Mouse (Mus musculus) stomach, embryonic 15.5 days (tissue): Measurements from ENCODE around the gene Ndrg2. TPM values are rescaled to one million over a fixed set of nuclear protein-coding genes. Genes with fewer than 3 reads are reported as not detected.
A peak's percentile ranks its signal among the peaks of the same experiment; 100 is the strongest.
"Not testable (repeated sequence)": the region's sequence is repeated elsewhere in the genome, so short reads cannot be mapped to it uniquely, and the experiment has no call there.

Source experiments
- ATAC-seq: fragments of 200-750 bp; cut with Nextera tagmentation; 2 replicates; pipeline ENCODE4 v1.8.0; 2017; ENCODE audit warnings: low read depth, moderate number of reproducible peaks, moderate TSS enrichment; ENCODE audit not compliant: insufficient read depth, low FRiP score
- H3K27ac ChIP-seq: fragments of 300-500 bp; sonication (generic); 2 replicates; pipeline ENCODE4 v1.5.1; 2015; ENCODE audit warnings: mild to moderate bottlenecking, inconsistent platforms
- H3K27me3 ChIP-seq: fragments of 300-500 bp; sonication (generic); replicated peaks from 2 replicates; pipeline ENCODE4 v1.6.1; 2015; ENCODE audit warnings: inconsistent platforms
- H3K36me3 ChIP-seq: fragments of 300-500 bp; sonication (generic); 2 replicates; pipeline ENCODE4 v1.6.1; 2015; ENCODE audit warnings: inconsistent platforms
- H3K4me1 ChIP-seq: fragments of 300-500 bp; sonication (generic); 2 replicates; pipeline ENCODE4 v1.6.1; 2015; ENCODE audit warnings: inconsistent platforms
- H3K4me2 ChIP-seq: fragments of 300-500 bp; sonication (generic); 2 replicates; pipeline ENCODE4 v1.6.1; 2015; ENCODE audit warnings: mild to moderate bottlenecking, inconsistent platforms
- H3K4me3 ChIP-seq: fragments of 300-500 bp; sonication (generic); replicated peaks from 2 replicates; pipeline ENCODE4 v1.5.1; 2015; ENCODE audit warnings: inconsistent platforms
- H3K9ac ChIP-seq: fragments of 300-500 bp; sonication (generic); 2 replicates; pipeline ENCODE4 v1.6.1; 2015; ENCODE audit warnings: inconsistent platforms
- H3K9me3 ChIP-seq: fragments of 300-500 bp; sonication (generic); 2 replicates; pipeline ENCODE4 v1.6.1; 2016; ENCODE audit warnings: inconsistent platforms
- WGBS: fragments of 180-500 bp; shearing (Covaris S2); methylation state at CpG from one replicate; pipeline ENCODE4 v1.1.7; 2015; 5-methylcytosine and 5-hydroxymethylcytosine counted together
- polyA plus RNA-seq: library from polyadenylated mRNA; unstranded; fragments of >200 nt; fragmentation: Nextera tagmentation; extraction: Ambion mirVana; gene quantifications from 2 replicates; pipeline ENCODE4 v1.2.1, GENCODE M21; 2015

The Ndrg2 gene
- polyA plus RNA-seq, 1 experiment from 2014 or later = 81.7 TPM

DNA sequence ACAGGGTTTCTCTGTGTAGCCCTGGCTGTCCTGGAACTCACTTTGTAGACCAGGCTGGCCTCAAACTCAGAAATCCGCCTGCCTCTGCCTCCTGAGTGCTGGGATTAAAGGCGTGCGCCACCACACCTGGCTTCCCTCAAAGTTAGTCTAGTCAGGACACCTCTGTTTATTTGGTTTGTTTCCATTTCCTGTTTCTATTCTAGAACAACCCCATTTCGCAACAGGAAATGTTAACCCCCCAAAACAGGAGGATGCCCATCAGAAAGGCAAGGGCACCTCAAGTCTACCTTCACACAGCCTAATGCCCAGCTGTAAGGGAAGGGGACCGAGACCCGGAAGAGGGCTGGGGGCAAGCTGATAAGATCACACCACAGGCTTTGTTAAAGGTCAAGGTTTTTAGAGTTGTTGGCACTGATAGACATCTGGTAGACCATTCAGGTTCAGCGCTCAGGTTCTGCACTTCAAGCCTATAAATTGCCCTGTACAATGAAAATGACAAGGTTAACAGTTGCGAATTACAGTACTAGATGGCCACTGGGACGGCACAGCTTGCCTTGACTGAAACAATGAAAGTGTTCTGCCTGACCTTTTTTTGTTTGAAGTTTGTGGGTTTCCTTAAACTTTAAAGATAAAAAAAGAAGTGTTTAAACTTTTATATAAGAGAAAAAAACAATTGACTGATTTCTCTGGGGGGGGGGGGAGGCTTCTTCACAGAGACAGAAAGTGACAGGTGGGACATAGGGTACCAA lies 21.6 kb downstream of the Ndrg2 start, which contains the start of gene Slc39a2:
Gene Slc39a2 (plus strand): TSS at position 699 of the 749 bp plus-strand sequence.
- 86% methylated on average over 9 of the region's 9 CpGs for WGBS
- 0 out of 2 replicates have a peak, but pooled peaks cover 4% of the 10 kb centered on the region for H3K4me1 ChIP-seq
- no peak within 1 kb of the TSS for H3K27ac ChIP-seq
- no peaks in the 10 kb centered on the region for H3K27me3 ChIP-seq
- H3K36me3 ChIP-seq = peaks cover 40% of the 10 kb centered on the region
- no peaks in the 10 kb centered on the region for H3K9me3 ChIP-seq
- H3K9ac ChIP-seq = no peak within 1 kb of the TSS
- H3K4me3 ChIP-seq = no peak within 1 kb of the TSS
- H3K4me2 ChIP-seq = no peak within 1 kb of the TSS
- no peak for ATAC-seq

DNA sequence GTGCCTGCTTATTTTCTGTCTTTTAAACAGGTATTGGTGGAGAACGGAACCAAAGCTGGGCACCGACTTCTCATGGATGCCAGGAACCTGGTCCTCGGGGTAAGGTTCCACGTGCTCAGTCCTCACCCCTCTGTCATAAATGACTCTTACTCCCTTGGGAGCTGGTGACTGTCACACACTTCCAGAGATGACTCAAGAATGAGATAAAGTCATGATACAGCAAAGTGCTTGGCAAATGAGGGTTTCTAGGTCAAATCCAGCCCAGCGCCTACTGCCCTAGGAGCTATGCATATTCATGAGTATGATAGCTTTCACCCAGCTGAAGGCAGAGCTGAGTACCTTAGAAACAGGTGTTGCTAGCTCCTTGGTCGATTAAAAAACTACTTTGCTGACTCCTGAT lies 24.1 kb downstream of the Ndrg2 start:
- H3K36me3 ChIP-seq = peaks cover 48% of the 10 kb centered on the region
- H3K4me2 ChIP-seq = no peak overlapping the region
- 85% methylated on average over 6 of the region's 6 CpGs for WGBS
- H3K9ac ChIP-seq = no peak overlapping the region
- no peak overlapping the region for H3K27ac ChIP-seq
- no peak for ATAC-seq
- peaks cover 15% of the 10 kb centered on the region; the same call in 1 of the 2 replicates for H3K4me1 ChIP-seq
- H3K27me3 ChIP-seq = no peaks in the 10 kb centered on the region
- H3K4me3 ChIP-seq = no peak overlapping the region
- no peaks in the 10 kb centered on the region for H3K9me3 ChIP-seq

DNA sequence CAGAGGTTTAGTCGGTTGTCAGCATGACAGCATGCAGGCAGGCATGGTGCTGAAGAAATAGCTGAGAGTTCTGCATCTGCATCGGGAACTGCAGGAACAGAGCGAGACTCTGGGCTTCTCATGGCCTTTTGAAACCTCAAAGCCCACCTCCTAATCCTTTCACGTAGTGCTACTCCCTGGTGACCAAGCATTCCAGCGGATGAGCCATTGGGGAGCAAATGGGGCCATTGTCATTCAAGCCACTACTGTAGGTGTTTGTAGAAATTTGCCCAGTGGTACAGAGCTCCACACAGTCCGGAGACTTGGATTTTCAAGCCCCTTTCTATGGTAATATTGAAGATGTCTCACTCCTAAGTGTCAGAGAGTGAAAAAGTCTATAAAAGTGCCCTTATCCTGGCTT lies 27.9 kb downstream of the Ndrg2 start:
- Histone ChIP-seq H3K9me3 (no peaks in the 10 kb centered on the region), H3K9ac (no peak overlapping the region), H3K36me3 (peaks cover 40% of the 10 kb centered on the region), H3K4me1 (peaks cover 11% of the 10 kb centered on the region; the same call in 1 of the 2 replicates), H3K27ac (no peak overlapping the region), H3K4me3 (peak overlapping the region; percentile 71; the same call in 1 of the 2 replicates), H3K4me2 (peak overlapping the region; percentile 74), H3K27me3 (no peaks in the 10 kb centered on the region)
- WGBS = 69% methylated on average over 6 of the region's 6 CpGs
- ATAC-seq = no peak

DNA sequence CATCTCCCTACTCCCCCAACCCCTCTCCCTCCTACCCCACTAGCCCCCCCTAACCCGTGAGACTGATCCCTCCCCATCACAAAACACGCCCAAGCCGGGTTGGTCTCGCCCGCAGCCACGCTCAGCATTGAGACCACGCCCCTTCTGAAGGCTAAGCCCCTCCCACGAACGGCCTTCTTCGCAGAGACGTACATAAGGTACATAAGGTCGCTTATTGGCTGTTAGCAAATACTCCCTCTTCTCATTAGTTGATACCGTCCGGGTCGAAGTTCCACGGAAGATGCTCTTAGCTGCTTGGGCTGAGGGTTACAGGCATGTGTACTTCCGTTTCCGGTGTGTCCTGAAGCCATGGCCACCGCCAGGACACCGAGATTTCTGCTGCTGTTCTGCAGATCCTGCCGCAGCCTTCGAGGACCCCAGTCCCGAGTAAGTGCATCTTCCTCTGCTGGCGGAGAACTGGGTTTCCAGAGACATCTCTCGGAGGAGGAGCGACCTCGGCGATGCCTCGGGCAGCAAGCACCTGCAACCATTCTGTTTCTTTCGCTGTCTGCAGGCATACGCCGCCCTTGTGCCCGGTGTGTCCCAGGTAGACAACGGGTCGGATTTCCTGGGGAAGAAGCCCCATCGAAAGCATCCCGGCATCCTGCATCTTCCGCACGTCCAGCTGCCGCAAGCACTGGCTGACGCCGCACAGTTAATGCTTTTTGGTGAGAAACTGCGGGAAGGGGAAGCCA lies 29.2 kb downstream of the Ndrg2 start, which contains the start of gene Mettl17:
Gene Mettl17 (plus strand): TSS at position 245 of the 734 bp plus-strand sequence.
- Histone ChIP-seq H3K4me2 (peak within 1 kb of the TSS; percentile 74), H3K4me3 (peak within 1 kb of the TSS; percentile 71), H3K36me3 (peaks cover 29% of the 10 kb centered on the region; the same call in 1 of the 2 replicates), H3K9me3 (no peaks in the 10 kb centered on the region), H3K27me3 (no peaks in the 10 kb centered on the region), H3K4me1 (peaks cover 11% of the 10 kb centered on the region; the same call in 1 of the 2 replicates), H3K9ac (peak within 1 kb of the TSS; percentile 46; the same call in 1 of the 2 replicates), H3K27ac (peak within 1 kb of the TSS; percentile 84)
- WGBS = 0% methylated on average over 43 of the region's 43 CpGs
- peak; percentile 96 for ATAC-seq

DNA sequence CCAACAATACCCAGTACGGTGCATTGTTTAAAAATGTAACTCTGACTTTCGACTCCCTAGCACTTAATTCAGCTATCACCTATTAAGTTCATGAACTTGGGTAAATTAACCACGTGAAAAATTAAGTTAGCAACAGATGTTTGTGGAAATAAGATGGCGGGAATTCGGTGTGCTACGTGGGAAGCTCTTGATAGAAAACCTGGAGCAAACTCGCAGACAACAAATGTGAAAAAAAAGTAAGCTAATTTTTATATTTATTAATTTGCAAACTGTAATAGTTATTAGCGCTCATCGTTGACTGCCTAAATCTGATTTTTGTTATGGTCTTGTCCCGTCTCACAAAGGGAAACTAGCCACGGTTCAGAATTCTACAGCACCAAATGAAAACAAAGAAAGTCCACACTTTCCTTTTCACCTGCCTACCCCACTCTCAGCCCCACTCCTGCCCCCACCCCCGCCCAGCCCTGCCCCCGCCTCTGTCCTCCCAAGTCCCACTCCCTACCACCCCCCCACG lies 29.9 kb downstream of the Ndrg2 start:
- H3K36me3 ChIP-seq = peaks cover 23% of the 10 kb centered on the region; the same call in 1 of the 2 replicates
- H3K4me1 ChIP-seq = peaks cover 11% of the 10 kb centered on the region; the same call in 1 of the 2 replicates
- no peak overlapping the region for H3K9ac ChIP-seq
- H3K4me3 ChIP-seq = peak overlapping the region; percentile 71
- H3K27ac ChIP-seq = peak overlapping the region; percentile 84
- under 1% methylated on average over 14 of the region's 14 CpGs for WGBS
- no peaks in the 10 kb centered on the region for H3K27me3 ChIP-seq
- H3K4me2 ChIP-seq = peak overlapping the region; percentile 74
- ATAC-seq = peak; percentile 11
- H3K9me3 ChIP-seq = no peaks in the 10 kb centered on the region

GRCm38 (mm10) chr14:51883527-51884030 lies 30.4 kb downstream of the Ndrg2 start:
- H3K9me3 ChIP-seq = no peaks in the 10 kb centered on the region
- ATAC-seq = peak; percentile 28; the same call in 1 of the 2 replicates
- H3K9ac ChIP-seq = no peak overlapping the region
- peak overlapping the region; percentile 71 for H3K4me3 ChIP-seq
- peak overlapping the region; percentile 84 for H3K27ac ChIP-seq
- H3K36me3 ChIP-seq = peaks cover 18% of the 10 kb centered on the region; the same call in 1 of the 2 replicates
- peak overlapping the region; percentile 74 for H3K4me2 ChIP-seq
- H3K4me1 ChIP-seq = peaks cover 11% of the 10 kb centered on the region; the same call in 1 of the 2 replicates
- no peaks in the 10 kb centered on the region for H3K27me3 ChIP-seq
- 1% methylated on average over 4 of the region's 4 CpGs for WGBS

DNA sequence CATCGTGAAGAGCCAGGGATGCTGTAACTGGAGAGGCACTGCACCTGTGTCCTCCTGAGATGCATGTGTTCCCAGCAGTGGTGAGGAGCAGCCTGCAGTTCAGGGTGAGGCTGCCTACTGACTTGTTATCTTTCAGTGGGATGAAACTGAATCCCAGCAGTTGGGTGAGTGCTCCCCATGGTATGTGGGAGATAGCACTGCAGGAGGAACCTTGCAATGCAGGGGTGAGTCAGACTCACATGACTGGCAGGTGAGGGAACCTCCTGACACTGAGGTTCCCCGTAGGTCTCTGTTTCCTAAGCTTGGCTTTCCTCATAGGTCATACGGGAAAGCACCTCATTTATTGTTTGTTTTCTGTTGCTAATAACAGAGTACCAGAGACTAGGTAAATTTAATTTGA lies 36.4 kb downstream of the Ndrg2 start:
- Histone ChIP-seq H3K9ac (no peak overlapping the region), H3K4me1 (no peaks in the 10 kb centered on the region), H3K4me2 (no peak overlapping the region), H3K4me3 (no peak overlapping the region), H3K27ac (no peak overlapping the region), H3K27me3 (no peaks in the 10 kb centered on the region), H3K9me3 (no peaks in the 10 kb centered on the region), H3K36me3 (no peaks in the 10 kb centered on the region)
- ATAC-seq = no peak
- WGBS = 74% methylated on average over 3 of the region's 3 CpGs

DNA sequence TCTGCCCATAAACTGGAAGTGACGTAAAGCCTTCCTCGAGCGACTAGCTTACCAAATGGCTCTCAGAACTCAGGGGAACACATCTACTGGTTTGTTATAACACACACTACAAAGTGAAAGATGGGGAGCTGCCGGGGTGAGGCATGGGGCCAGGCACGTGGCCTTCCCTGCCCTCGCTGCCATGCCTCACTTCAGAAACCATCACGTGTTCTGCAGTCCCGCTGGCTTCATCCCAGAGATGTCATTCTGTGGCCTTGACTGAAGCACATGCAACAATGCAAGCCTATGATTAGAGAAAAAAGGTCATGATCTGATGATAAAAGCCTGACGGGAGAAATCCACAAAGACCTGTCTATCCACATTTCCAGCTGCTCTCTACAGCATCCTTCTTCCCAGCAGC lies 42.2 kb downstream of the Ndrg2 start:
- H3K9ac ChIP-seq = no peak overlapping the region
- no peak overlapping the region for H3K4me3 ChIP-seq
- WGBS = 72% methylated on average over 9 of the region's 9 CpGs
- H3K27ac ChIP-seq = no peak overlapping the region
- H3K9me3 ChIP-seq = no peaks in the 10 kb centered on the region
- no peak for ATAC-seq
- no peaks in the 10 kb centered on the region for H3K36me3 ChIP-seq
- no peak overlapping the region for H3K4me2 ChIP-seq
- H3K4me1 ChIP-seq = no peaks in the 10 kb centered on the region
- no peaks in the 10 kb centered on the region for H3K27me3 ChIP-seq

DNA sequence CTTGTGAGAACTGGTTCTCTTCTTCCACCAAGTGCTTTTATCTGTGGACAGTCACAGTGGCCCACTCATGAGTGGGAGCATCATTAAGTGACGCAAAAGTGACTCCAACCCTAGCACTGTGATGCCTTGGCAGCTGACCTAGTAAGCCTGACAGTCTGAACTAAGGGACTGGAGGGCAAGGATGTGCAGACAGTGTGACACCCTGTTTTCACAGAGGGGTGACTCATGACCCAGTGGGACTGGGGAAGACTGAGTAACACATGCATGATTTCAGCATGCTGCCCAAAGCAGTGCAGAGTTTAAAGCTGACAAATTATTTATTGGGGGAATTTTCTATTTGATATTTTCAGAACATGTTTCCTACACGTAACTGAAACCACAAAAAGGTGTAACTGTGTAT lies 43.2 kb downstream of the Ndrg2 start:
- H3K27ac ChIP-seq = no peak overlapping the region

DNA sequence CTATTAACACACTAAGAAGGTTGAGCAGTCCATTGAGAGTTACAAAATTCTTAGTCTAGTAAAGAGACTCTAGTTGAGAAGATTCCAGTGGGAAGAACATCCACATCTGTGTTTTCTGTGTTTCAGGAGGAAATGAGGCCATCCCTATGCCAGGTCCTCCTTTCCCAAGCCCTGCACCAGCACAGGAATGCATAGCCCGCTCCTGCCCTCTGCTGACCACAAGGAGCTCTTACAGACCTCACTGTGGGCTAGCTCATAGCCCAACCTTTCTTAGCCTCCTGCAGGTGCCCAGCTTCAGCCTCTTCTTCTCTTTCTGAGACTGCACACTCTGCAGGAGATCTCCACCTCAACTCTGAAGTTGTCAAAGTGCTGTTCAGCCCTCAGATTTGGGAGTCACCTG lies 50.4 kb downstream of the Ndrg2 start:
- not testable (repeated sequence) for H3K4me3 ChIP-seq, H3K27me3 ChIP-seq, ATAC-seq, H3K9me3 ChIP-seq, H3K4me1 ChIP-seq, H3K4me2 ChIP-seq, H3K9ac ChIP-seq, H3K27ac ChIP-seq, H3K36me3 ChIP-seq
- WGBS = 0% methylated on average over 1 of the region's 1 CpGs

More for the DNA sequence above, 43.2 kb downstream of the Ndrg2 start:
- H3K4me3 ChIP-seq = no peak overlapping the region
- H3K4me1 ChIP-seq = no peaks in the 10 kb centered on the region
- ATAC-seq = no peak
- H3K36me3 ChIP-seq = no peaks in the 10 kb centered on the region
- no peaks in the 10 kb centered on the region for H3K27me3 ChIP-seq
- H3K9ac ChIP-seq = no peak overlapping the region
- 71% methylated on average over 2 of the region's 2 CpGs for WGBS
- H3K4me2 ChIP-seq = no peak overlapping the region
- H3K9me3 ChIP-seq = no peaks in the 10 kb centered on the region

GRCm38 (mm10) chr14:51855280-51855679 lies 58.7 kb downstream of the Ndrg2 start:
- H3K9ac ChIP-seq, H3K9me3 ChIP-seq, H3K4me1 ChIP-seq, H3K36me3 ChIP-seq, H3K4me2 ChIP-seq, H3K27ac ChIP-seq, H3K27me3 ChIP-seq, H3K4me3 ChIP-seq, ATAC-seq: not testable (repeated sequence)
- WGBS = 70% methylated on average over 7 of the region's 7 CpGs
